Mouse (Mus musculus) embryonic fibroblast, embryonic 13.5 days (primary cell): ENCODE data around the gene Narfl.

Experiments
- CTCF ChIP-seq: IDR thresholded peaks from 2 replicates; pipeline ENCODE4 v1.5.1; 2011; ENCODE audit warnings: mild to moderate bottlenecking, control low read depth, low read length, moderate library complexity, borderline replicate concordance; ENCODE audit not compliant: insufficient read depth
- POLR2A ChIP-seq: IDR thresholded peaks from 2 replicates; pipeline ENCODE4 v1.6.1; 2011; ENCODE audit warnings: low read depth, mild to moderate bottlenecking, control low read depth, low read length, moderate library complexity

DNA sequence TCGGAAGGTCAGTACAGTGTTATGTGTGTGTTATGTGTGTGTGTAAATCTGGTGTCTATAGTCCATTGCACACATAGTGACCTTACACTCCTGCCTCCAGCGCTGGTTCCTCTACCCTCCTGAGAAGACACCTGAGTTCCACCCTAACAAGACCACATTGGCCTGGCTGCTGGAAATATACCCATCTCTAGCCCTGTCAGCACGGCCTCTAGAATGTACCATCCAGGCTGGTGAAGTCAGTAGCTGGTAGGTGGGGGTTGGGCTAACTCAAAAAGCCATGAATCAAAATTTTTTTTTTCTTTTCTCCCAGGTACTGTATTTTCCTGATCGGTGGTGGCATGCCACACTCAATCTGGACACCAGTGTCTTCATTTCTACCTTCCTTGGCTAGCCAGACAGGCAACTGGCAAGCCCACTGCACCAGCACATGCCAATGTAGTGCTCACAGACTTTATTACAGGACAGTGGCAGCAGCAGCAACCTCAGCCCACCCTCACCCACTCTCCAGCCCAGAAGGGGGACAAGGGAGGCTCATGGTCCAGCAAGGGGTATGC lies 56.7 kb downstream of the Narfl start:
- no peak for TF ChIP-seq CTCF
- TF ChIP-seq POLR2A, result no peak; the same call in 1 of the 2 replicates
